Mouse (Mus musculus) mesoderm, embryonic 11.5 days (tissue): ENCODE measurements around the gene Rps11.
"Not testable (repeated sequence)": the region's sequence is repeated elsewhere in the genome, so short reads cannot be mapped to it uniquely, and the experiment has no call there.

Experiments used
- DNase-seq: peaks from one replicate; pipeline ENCODE4 v3.0.0-alpha.2; 2012; ENCODE audit warnings: low read depth, low spot score

The Rps11 gene

DNA sequence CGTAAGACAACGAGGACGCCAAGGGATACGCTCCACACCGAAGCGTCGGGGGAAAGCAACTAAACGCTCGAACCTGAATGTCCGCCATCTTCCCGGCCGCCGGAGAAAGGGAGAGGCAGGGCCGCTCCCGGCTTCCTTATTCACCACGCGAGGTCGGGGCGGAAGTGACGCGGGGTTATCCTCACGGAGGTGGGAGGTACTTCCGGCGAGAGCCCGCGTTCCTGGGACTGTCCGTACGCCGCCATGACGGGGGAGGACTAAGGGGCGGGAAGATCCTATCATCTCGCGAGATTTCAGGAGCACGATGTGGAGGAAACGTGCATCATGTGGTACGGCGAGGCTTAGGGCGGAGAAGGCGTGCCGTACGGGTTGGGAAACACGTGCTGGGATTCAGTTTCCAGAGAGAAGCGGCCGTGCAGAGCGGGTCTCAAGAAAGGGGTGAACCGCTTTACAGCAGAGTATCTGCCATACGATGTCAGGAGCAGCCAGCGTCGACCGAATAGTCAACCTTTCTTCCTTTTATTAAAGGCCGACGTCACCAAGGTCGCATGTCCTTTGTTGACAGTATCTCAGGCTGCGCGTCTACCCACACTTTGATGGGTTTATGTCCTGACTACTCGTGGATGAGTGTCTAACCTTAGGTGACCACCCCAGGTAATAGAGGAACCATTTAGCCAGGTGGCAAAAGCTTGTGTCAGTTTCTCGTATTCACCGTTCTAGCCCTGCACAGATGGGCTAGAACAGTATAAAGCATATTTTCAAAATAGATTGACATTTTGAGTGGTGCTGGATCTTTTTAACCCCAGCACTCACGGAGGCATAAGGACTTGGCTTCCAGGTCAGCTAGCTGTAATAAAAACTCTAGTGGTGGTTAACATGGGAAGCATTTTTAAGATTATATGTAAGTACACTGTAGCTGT is at the start of gene Rps11:
Gene Rps11, minus strand, starts transcription at position 216 of the 920 bp plus-strand sequence.
- peak; percentile 100 for DNase-seq

DNA sequence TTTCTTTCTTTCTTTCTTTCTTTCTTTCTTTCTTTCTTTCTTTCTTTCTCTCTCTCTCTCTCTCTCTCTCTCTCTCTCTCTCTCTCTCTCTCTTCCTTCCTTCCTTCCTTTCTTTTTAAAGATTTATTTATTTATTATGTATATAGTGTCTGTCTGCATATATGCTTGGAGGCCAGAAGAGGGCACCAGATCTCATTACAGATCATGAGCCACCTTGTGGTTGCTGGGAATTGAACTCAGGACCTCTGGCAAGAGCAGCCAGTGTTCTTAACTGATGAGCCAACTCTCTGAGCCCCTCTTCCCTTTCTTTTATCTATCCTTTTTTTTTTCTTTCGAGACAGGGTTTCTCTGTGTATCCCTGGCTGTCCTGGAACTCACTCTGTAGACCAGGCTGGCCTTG is 49.5 kb upstream of the Rps11 start:
- DNase-seq, result not testable (repeated sequence)

GRCm38 (mm10) chr7:45172974-45173373 is 48.7 kb upstream of the Rps11 start:
- DNase-seq, result no peak

DNA sequence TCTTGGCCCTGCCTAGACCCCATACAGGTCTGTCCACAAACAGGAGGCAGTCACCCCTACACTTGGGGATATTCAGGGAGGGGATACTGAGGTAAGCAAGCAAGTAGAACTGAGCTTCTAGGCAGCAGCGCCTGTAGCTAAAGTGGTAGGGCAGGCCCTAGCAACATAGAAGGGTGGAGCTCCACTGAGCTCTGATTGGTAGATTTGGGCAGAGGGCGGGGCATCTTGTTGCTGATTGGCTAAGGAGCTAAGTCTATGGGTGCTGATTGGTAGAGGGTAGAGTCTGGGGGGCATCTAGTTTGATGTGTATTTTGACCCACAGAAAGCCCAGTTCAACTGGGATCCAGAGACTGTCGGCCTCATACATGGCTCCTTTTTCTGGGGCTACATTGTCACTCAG is 45.3 kb upstream of the Rps11 start:
- no peak for DNase-seq

GRCm38 (mm10) chr7:45168656-45169055 is 44.4 kb upstream of the Rps11 start:
- DNase-seq, result no peak

DNA sequence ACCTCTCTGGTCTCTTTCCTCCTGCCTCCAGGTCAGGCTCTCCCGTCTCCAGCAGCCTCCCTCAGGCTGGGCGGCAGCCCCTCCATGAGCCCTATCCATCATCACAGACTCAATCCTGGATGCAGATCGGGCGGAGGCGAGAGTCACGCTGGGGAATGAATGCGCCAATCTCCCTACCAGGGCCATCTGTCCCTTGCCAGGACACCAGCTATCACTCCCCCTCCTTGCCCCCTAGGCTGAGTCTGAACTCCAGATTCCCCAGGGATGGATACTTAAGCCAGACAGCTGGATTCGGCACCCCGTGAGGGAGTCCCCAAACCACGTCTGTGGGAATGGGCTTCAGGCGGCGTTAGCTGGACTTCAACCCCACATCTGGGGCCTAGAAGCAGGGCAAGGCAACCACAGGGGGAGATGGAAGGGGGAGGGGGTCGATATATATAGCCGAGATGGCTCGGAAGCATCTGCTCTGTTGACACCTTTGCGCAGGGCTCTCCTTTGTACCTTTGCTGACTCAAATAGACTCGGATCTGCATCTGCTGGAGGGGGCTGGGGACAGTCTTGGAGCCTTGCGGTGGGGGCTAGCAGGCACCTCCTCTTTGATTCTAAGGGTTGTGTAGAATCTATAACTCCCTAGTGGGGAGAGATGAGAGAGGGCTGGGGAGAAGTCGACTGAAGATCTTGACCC is 43.7 kb upstream of the Rps11 start:
- DNase-seq, result peak; percentile 41

- no peak for DNase-seq
Observed at GRCm38 (mm10) chr7:45166950-45167401, 42.7 kb upstream of the Rps11 start.

GRCm38 (mm10) chr7:45165701-45166100 is 41.5 kb upstream of the Rps11 start:
- DNase-seq, result no peak

DNA sequence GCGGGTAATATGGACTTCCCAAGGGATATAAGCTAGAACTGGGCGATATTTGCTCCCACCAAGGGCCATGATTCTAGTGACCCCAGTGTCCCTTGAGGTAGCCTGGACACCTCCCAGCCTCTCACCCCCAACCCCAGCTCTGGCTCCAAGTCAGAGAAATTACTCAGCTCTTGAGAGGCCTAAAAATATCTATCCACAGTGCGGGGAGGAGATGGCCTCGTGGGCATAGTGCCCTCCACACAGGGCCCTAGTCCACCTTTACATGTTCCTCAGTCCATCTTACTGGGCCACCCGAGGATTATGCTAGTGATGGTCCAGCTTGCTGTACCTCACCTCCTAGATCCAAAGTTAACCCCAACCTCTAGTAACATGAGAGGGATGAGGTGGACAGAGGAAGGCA is 40.6 kb upstream of the Rps11 start:
- no peak for DNase-seq

GRCm38 (mm10) chr7:45163735-45164490 is 39.7 kb upstream of the Rps11 start, which contains the start of gene Slc17a7:
TSS of gene Slc17a7 (plus strand) at chr7:45163949.
- no peak for DNase-seq

- no peak for DNase-seq
Observed at GRCm38 (mm10) chr7:45162996-45163615, 38.9 kb upstream of the Rps11 start.

- no peak for DNase-seq
Observed at GRCm38 (mm10) chr7:45162551-45162950, 38.3 kb upstream of the Rps11 start.

DNA sequence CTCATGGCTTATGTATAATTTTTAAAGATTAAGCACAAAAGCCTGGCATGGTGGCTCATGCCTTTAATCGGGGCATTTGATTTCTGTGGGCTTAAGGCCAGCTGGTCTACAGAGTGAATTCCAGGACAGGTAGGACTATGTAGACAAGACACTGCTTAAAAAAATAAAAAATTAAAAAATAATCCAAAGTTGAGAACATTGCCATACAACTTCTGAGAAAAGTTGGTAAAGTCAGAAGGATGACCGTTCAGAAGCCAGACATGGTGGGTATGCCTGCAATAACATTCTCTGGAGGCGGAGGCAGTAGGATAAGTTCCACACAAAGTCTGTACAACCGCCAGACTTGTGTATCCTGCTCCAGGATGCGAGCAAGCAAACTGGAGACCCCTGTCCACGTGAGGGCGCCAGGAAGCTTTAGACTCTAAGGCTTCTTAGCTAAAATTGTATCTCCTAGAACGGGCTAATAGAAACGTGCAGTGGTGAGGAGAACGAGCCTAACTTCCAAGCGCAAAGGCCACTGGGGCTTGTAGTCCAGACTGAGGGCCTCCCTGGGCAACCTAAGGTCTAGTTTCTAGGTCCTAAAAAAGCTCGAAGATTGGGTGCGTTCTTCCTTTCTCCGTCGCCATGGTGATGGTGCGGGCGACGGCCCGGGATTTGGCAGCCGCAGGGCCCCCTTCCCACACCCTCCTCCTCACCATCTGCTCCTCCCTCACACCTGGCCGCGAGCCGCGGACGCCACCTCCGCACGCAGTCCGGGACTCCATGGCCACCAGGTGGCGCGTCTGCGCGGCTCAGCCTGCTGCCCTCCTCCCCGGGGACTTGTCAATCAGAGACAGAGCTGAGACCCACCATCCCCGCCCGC is 37.6 kb upstream of the Rps11 start:
- peak; percentile 88 for DNase-seq

DNA sequence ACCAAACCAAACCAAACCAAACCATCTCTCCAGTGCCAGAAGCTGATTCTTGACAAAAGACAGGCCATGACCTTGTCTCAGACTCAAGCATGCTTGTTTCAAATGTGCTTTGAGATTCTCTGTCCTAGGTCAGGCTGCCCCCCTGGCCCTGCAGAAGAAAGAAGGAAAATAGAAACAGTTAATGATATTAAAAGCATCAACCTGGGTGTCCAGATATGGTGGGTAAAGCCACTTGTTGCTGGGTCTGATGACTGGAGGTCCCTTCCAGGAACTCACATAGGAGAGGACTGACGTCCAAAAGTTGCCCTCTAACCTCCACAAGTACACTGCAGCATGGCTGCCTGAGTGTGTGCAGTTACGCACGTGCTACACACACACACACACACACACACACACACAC is 36.6 kb upstream of the Rps11 start:
- DNase-seq, result no peak

DNA sequence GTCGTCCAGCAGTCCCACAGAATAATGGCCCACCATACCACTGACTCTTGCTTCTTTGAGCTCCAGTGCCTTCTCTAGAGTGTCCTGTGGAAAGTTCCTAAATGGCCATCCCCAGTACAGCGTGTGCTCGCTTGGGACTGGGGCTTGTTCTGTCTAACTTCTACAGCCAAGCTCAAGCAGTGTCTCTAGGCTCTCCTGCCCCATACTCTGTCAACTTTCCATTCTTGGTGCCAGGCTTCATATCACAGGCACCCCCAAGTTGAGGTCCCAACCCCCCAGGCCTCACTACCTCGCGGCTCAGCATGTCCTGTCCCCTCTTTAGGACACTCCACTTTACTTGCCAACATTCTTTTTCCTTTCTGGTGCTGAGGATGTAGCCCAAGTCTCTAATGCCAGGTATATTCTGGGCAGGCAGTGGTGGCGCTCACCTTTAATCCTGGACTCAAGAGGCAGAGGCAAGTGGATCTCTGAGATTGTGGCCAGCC is 36.1 kb upstream of the Rps11 start:
- no peak for DNase-seq

- DNase-seq, result no peak
Observed at GRCm38 (mm10) chr7:45158991-45159390, 34.8 kb upstream of the Rps11 start.

- DNase-seq, result no peak
Observed at GRCm38 (mm10) chr7:45157459-45157858, 33.2 kb upstream of the Rps11 start.

DNA sequence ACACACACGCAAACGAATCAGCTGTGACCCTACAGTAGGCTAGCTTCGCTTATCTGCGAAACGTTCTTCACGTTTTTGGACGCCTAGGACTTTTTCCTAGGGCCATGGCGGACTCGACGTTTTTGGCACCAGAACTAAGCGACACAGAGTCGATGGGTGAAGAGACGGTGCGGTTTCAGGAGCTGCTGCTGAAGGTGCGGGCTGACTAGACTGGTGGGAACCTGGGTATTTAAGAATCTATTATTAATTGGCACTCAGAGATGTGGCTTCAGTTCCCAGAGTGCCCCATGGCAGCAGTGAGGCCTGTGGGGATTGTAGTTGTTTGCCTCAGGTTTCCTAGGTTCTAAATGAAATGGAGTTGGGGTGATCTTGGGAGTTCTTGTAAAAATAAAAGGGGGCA is 32.0 kb upstream of the Rps11 start:
- DNase-seq, result no peak

DNA sequence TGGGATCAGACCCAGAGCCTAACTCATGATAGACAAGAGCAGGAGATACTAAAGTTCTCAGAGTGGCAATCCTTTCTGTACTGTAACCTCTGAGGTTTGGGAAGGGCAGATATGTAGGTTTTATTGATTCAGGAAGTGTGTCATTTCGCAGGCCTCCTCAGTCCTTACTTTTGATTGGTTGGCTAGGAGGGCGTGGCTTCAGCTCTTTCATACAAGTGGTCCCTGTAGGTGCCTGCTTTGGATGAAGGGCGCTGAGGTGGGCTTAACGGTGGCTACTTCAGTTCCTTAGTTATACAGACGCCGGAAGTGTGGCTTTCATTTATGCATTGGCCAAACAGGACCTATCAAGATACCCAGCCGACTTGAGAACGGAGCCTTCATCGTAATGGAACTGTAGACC is 31.4 kb upstream of the Rps11 start:
- DNase-seq, result no peak

DNA sequence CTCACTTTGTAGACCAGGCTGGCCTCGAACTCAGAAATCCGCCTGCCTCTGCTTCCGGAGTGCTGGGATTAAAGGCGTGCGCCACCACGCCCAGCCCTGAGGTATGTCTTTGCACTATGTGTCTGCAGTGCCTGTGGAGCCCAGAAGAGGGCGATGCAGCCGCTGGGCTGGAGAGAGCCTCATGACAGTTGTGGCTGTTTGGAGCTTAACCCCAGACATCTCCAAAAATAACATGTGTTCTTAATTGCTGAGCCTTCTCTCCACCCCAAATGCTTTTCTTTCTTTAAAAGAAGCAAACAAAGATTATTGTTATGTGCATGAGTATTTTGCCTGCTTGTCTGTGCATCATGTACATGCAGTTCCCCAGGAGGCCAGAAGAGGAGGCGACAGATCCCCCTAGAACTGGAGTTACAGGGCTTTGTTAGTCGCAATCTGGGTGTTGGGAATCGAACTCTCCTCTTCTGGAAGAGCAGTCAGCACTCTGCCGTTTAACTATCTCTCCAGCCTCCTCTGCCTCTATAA is 30.8 kb upstream of the Rps11 start:
- DNase-seq, result peak; percentile 54
